Mouse (Mus musculus) ES-Bruce4 (cell line): ENCODE data around the gene Smad3.

ENCODE experiments used
- CTCF ChIP-seq: IDR thresholded peaks from one replicate; pipeline ENCODE4 v1.8.1; 2011; ENCODE audit warnings: low read depth, low read length
- POLR2A ChIP-seq: IDR thresholded peaks from one replicate; pipeline ENCODE4 v1.8.1; 2011; ENCODE audit warnings: low read length; ENCODE audit not compliant: insufficient read depth

DNA sequence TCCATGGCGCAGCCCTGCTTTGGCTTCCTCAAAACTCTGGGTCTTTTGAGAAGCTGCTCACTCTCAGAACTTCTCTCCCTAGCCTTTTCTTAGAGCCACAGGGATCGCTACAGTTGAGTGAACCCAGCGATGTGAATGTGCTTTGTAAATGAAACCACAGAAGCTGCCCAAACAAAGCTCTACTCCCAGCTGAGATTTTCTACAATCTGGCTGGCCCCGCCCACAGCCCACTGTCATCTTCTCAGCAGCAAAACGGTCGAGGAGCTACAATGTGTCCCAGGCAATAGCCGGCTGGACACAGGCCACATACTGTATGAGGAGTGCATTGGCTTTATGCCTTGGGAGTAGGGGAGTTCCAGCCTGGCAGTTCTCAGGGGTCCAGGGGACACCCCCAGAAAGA is 104.1 kb downstream of the Smad3 start:
- TF ChIP-seq POLR2A (no peak), CTCF (no peak)
